Mouse (Mus musculus) thymus, adult 2 months (tissue): ENCODE data around the gene Morn3. TPM values are rescaled to one million over a fixed set of nuclear protein-coding genes. Genes with fewer than 3 reads are reported as not detected.

ENCODE experiments used
- DNase-seq: peaks from one replicate; pipeline ENCODE4 v3.0.0; 2021
- H3K27ac ChIP-seq: fragments of 200-500 bp; 2 replicates; pipeline ENCODE4 v1.5.1; 2012; ENCODE audit warnings: low read length, control low read depth; ENCODE audit not compliant: control insufficient read depth, insufficient read depth
- H3K27me3 ChIP-seq: fragments of 200-500 bp; 2 replicates; pipeline ENCODE4 v1.6.1; 2012; ENCODE audit warnings: mild to moderate bottlenecking, low read length, moderate library complexity, mixed read lengths; ENCODE audit not compliant: control insufficient read depth, insufficient read depth
- H3K36me3 ChIP-seq: fragments of 200-500 bp; 2 replicates; pipeline ENCODE4 v1.6.1; 2012; ENCODE audit warnings: mild to moderate bottlenecking, low read length, moderate library complexity; ENCODE audit not compliant: control insufficient read depth, insufficient read depth
- H3K4me1 ChIP-seq: fragments of 200-500 bp; replicated peaks from 2 replicates; pipeline ENCODE4 v1.6.1; 2012; ENCODE audit warnings: low read length; ENCODE audit not compliant: control insufficient read depth, insufficient read depth
- H3K4me3 ChIP-seq: fragments of 200-500 bp; 2 replicates; pipeline ENCODE4 v1.5.1; 2012; ENCODE audit warnings: mild to moderate bottlenecking, low read length, control low read depth, moderate library complexity; ENCODE audit not compliant: control insufficient read depth, insufficient read depth
- CTCF ChIP-seq: fragments of 200-500 bp; IDR thresholded peaks from 2 replicates; pipeline ENCODE4 v1.5.1; 2012; ENCODE audit warnings: mild to moderate bottlenecking, control low read depth, low read length, moderate library complexity, borderline replicate concordance; ENCODE audit not compliant: control insufficient read depth, poor library complexity, insufficient read depth; ENCODE audit errors: extremely low read depth
- POLR2A ChIP-seq: fragments of 200-500 bp; IDR thresholded peaks from 2 replicates; pipeline ENCODE4 v1.6.1; 2012; ENCODE audit warnings: mild to moderate bottlenecking, low read length, control low read depth, moderate library complexity; ENCODE audit not compliant: control insufficient read depth, poor library complexity, insufficient read depth; ENCODE audit errors: extremely low read depth
- WGBS: fragments of 180-500 bp; shearing (Covaris S2); methylation state at CpG from one replicate; pipeline ENCODE4 v1.1.7; 2018; 5-methylcytosine and 5-hydroxymethylcytosine counted together
- polyA plus RNA-seq: library from polyadenylated mRNA; depleted of rRNA; stranded (reverse); fragments of >200 nt; gene quantifications from 2 replicates; pipeline ENCODE4 v1.2.3, GENCODE M21; 2012

Gene Morn3
- polyA plus RNA-seq, 1 experiment: 0.15 TPM

GRCm38 (mm10) chr5:123086501-123086900 lies 39.7 kb upstream of the Morn3 start:
- Histone ChIP-seq H3K4me3 (no peak overlapping the region), H3K36me3 (no peaks in the 10 kb centered on the region), H3K27me3 (no peaks in the 10 kb centered on the region), H3K27ac (no peak overlapping the region), H3K4me1 (peaks cover 22% of the 10 kb centered on the region)
- TF ChIP-seq CTCF (no peak), POLR2A (no peak)
- WGBS: 96% methylated on average over 2 of the region's 2 CpGs
- no peak for DNase-seq

GRCm38 (mm10) chr5:123083340-123084050 lies 36.7 kb upstream of the Morn3 start:
- no peak overlapping the region for H3K4me3 ChIP-seq
- no peaks in the 10 kb centered on the region for H3K27me3 ChIP-seq
- no peak for DNase-seq
- peaks cover 19% of the 10 kb centered on the region for H3K4me1 ChIP-seq
- TF ChIP-seq CTCF (no peak), POLR2A (no peak)
- H3K36me3 ChIP-seq: no peaks in the 10 kb centered on the region
- H3K27ac ChIP-seq: no peak overlapping the region
- 75% methylated on average over 13 of the region's 13 CpGs for WGBS

GRCm38 (mm10) chr5:123080510-123080909 lies 33.7 kb upstream of the Morn3 start:
- Histone ChIP-seq H3K4me1 (peaks cover 35% of the 10 kb centered on the region), H3K36me3 (no peaks in the 10 kb centered on the region), H3K27ac (no peak overlapping the region), H3K27me3 (no peaks in the 10 kb centered on the region), H3K4me3 (no peak overlapping the region)
- no peak for DNase-seq
- 96% methylated on average over 13 of the region's 13 CpGs for WGBS
- TF ChIP-seq CTCF (no peak), POLR2A (no peak)

- no peak overlapping the region for H3K4me3 ChIP-seq
- 52% methylated on average over 8 of the region's 8 CpGs for WGBS
- TF ChIP-seq CTCF (no peak), POLR2A (no peak)
- H3K4me1 ChIP-seq: peaks cover 36% of the 10 kb centered on the region
- DNase-seq: no peak
- H3K27me3 ChIP-seq: no peaks in the 10 kb centered on the region
- H3K36me3 ChIP-seq: no peaks in the 10 kb centered on the region
- no peak overlapping the region for H3K27ac ChIP-seq
These were observed 33.2 kb upstream of the Morn3 start for GRCm38 (mm10) chr5:123080041-123080440.

GRCm38 (mm10) chr5:123079568-123079967 lies 32.8 kb upstream of the Morn3 start:
- Histone ChIP-seq H3K27ac (no peak overlapping the region), H3K27me3 (no peaks in the 10 kb centered on the region), H3K4me1 (peaks cover 33% of the 10 kb centered on the region), H3K4me3 (no peak overlapping the region), H3K36me3 (no peaks in the 10 kb centered on the region)
- WGBS: 67% methylated on average over 1 of the region's 1 CpGs
- no peak for DNase-seq
- TF ChIP-seq CTCF (no peak), POLR2A (no peak)

GRCm38 (mm10) chr5:123076419-123077281 lies 29.8 kb upstream of the Morn3 start:
- Histone ChIP-seq H3K27me3 (no peaks in the 10 kb centered on the region), H3K4me1 (peaks cover 23% of the 10 kb centered on the region), H3K36me3 (no peaks in the 10 kb centered on the region), H3K4me3 (peak overlapping the region; percentile 75), H3K27ac (peak overlapping the region; percentile 82)
- WGBS: 1% methylated on average over 35 of the region's 35 CpGs
- TF ChIP-seq CTCF: 0 out of 2 replicates have a peak, but pooled peaks have one; percentile 27
- TF ChIP-seq POLR2A: 0 out of 2 replicates have a peak, but pooled peaks have one; percentile 17
- peak; percentile 81 for DNase-seq
